Mouse (Mus musculus): ENCODE data around the gene A630023A22Rik. TPM values are rescaled to one million over a fixed set of nuclear protein-coding genes. Genes with fewer than 3 reads are reported as not detected.

Gene A630023A22Rik
- polyA plus RNA-seq, 1 experiment from 2014 or later, result not detected

DNA sequence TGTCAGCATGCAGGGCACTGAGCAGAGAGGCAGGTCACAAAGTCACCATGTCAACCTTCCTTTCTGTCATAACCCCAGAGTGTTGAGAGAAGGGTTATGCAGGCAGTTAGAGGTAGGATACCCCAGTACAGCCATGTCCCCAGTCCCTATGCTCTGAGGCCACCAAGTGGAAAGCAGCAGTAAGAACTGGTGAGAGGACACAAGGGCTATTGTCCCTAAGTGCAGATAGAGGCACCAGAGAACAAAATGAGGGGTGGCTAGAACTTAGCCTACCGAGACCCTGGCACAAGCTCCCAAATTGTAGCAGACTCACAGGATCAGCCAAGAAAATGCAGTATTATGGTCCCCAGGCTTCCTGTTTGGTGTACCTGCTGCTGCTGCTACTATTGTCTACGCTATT lies 85.6 kb downstream of the A630023A22Rik start:
- Histone ChIP-seq H3K4me3 (no peak overlapping the region), H3K4me2 (no peak overlapping the region), H3K9ac (no peak overlapping the region), H3K27ac (no peak overlapping the region), H3K27me3 (no peaks in the 10 kb centered on the region), H3K9me3 (no peaks in the 10 kb centered on the region), H3K4me1 (no peaks in the 10 kb centered on the region), H3K36me3 (no peaks in the 10 kb centered on the region)
- WGBS, result 84% methylated on average over 2 of the region's 2 CpGs
- ATAC-seq (ENCODE audit: insufficient number of reproducible peaks, insufficient read depth, low FRiP score, low TSS enrichment, low read depth), result no peak

DNA sequence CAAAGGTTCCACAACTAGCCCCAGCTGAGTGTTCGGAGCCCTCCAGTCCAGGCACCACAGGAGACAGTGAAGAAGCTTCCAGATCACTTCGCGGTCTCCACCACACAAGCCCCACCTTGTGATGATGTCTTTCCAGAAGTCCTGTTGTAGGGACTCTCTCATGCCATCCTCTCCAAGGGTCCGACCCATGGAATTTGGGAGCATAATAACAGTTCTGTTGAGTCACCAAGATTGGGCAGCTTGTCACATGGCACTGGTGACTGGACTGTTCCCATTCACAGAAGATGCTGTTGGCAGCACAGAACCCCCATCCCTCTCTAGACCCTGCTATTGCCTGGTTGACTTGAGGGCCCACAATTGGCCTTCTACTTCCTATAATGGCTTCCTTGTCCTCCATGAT lies 86.2 kb downstream of the A630023A22Rik start, which contains the start of gene Gm5460:
TSS of gene Gm5460 (plus strand) at position 378 of the 400 bp plus-strand sequence.
- no peaks in the 10 kb centered on the region for H3K9me3 ChIP-seq
- 92% methylated on average over 4 of the region's 4 CpGs for WGBS
- no peaks in the 10 kb centered on the region for H3K36me3 ChIP-seq
- H3K27me3 ChIP-seq, result no peaks in the 10 kb centered on the region
- H3K4me2 ChIP-seq, result no peak within 1 kb of the TSS
- H3K4me1 ChIP-seq, result no peaks in the 10 kb centered on the region
- H3K4me3 ChIP-seq, result no peak within 1 kb of the TSS
- H3K9ac ChIP-seq, result no peak within 1 kb of the TSS
- no peak for ATAC-seq (ENCODE audit: insufficient number of reproducible peaks, insufficient read depth, low FRiP score, low TSS enrichment, low read depth)
- no peak within 1 kb of the TSS for H3K27ac ChIP-seq

GRCm38 (mm10) chr14:34015063-34015462 lies 87.5 kb downstream of the A630023A22Rik start, which contains the start of gene Gm30083:
Gm30083 (minus strand) TSS chr14:34015182.
- Histone ChIP-seq H3K36me3 (no peaks in the 10 kb centered on the region), H3K9ac (no peak within 1 kb of the TSS), H3K27ac (no peak within 1 kb of the TSS), H3K4me3 (no peak within 1 kb of the TSS), H3K27me3 (no peaks in the 10 kb centered on the region), H3K4me1 (no peaks in the 10 kb centered on the region), H3K9me3 (no peaks in the 10 kb centered on the region), H3K4me2 (no peak within 1 kb of the TSS)
- WGBS, result 86% methylated on average over 3 of the region's 3 CpGs
- ATAC-seq (ENCODE audit: insufficient number of reproducible peaks, insufficient read depth, low FRiP score, low TSS enrichment, low read depth), result no peak

DNA sequence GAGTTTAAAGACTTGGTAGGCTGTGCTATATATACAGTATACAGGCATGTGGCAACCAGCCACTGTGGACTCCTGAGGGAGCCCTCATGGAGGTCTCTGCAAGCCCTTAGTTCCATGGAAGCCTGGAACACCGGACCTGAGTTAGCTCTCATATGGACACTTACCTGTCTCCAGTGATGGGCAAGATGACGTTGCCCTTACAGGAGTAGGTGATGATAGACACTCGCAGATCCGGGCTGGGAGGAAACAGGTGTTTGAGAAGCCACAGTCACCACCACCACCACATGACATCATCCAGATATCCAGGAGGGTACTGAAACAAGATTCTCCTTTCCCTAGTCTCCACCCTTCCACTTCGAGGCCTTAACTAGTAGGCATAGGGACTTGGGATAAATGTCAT lies 100.2 kb downstream of the A630023A22Rik start:
- Histone ChIP-seq H3K36me3 (no peaks in the 10 kb centered on the region), H3K4me2 (no peak overlapping the region), H3K4me1 (no peaks in the 10 kb centered on the region), H3K9ac (no peak overlapping the region), H3K27me3 (no peaks in the 10 kb centered on the region), H3K4me3 (no peak overlapping the region), H3K9me3 (no peaks in the 10 kb centered on the region), H3K27ac (no peak overlapping the region)
- 88% methylated on average over 5 of the region's 5 CpGs for WGBS
- no peak for ATAC-seq (ENCODE audit: insufficient number of reproducible peaks, insufficient read depth, low FRiP score, low TSS enrichment, low read depth)

GRCm38 (mm10) chr14:34001445-34001844 lies 101.1 kb downstream of the A630023A22Rik start:
- Histone ChIP-seq H3K9ac (no peak overlapping the region), H3K4me3 (no peak overlapping the region), H3K27me3 (no peaks in the 10 kb centered on the region), H3K36me3 (no peaks in the 10 kb centered on the region), H3K4me1 (no peaks in the 10 kb centered on the region), H3K27ac (no peak overlapping the region), H3K4me2 (no peak overlapping the region), H3K9me3 (no peaks in the 10 kb centered on the region)
- ATAC-seq (ENCODE audit: insufficient number of reproducible peaks, insufficient read depth, low FRiP score, low TSS enrichment, low read depth), result no peak

Other genes with a start within 250 kb of the A630023A22Rik start
- 21.2 and 22.1 TPM in 2 replicates for gene Gdf10, start 179.2 kb downstream of the A630023A22Rik start, polyA plus RNA-seq (2015; fragmentation: Nextera tagmentation; extraction: Ambion mirVana)
- gene Gdf2, start 161.7 kb downstream of the A630023A22Rik start, polyA plus RNA-seq (2015; fragmentation: Nextera tagmentation; extraction: Ambion mirVana), result 0.08 TPM in 2 replicates
- not detected in 2 replicates for gene Rbp3, start 148.8 kb downstream of the A630023A22Rik start, polyA plus RNA-seq (2015; fragmentation: Nextera tagmentation; extraction: Ambion mirVana)
- 0.32 and 0.77 TPM in 2 replicates for gene Zfp488, start 124.0 kb downstream of the A630023A22Rik start, polyA plus RNA-seq (2015; fragmentation: Nextera tagmentation; extraction: Ambion mirVana)
- not detected in 2 replicates for gene Gm30083, start 87.6 kb downstream of the A630023A22Rik start, polyA plus RNA-seq (2015; fragmentation: Nextera tagmentation; extraction: Ambion mirVana)
- not detected in 2 replicates for gene Gm5460, start 86.0 kb downstream of the A630023A22Rik start, polyA plus RNA-seq (2015; fragmentation: Nextera tagmentation; extraction: Ambion mirVana)
- gene Antxrl, start 50.0 kb downstream of the A630023A22Rik start, polyA plus RNA-seq (2015; fragmentation: Nextera tagmentation; extraction: Ambion mirVana), result not detected in 2 replicates
- gene Anxa8, start 16.8 kb downstream of the A630023A22Rik start, polyA plus RNA-seq (2015; fragmentation: Nextera tagmentation; extraction: Ambion mirVana), result 20.1 and 23.0 TPM in 2 replicates
- 0.66 and 0.69 TPM in 2 replicates for gene Npy4r, start 49.7 kb upstream of the A630023A22Rik start, polyA plus RNA-seq (2015; fragmentation: Nextera tagmentation; extraction: Ambion mirVana)
- 1.5 and 1.7 TPM in 2 replicates for gene Gprin2, start 98.9 kb upstream of the A630023A22Rik start, polyA plus RNA-seq (2015; fragmentation: Nextera tagmentation; extraction: Ambion mirVana)
- 0.30 and 0.66 TPM in 2 replicates for gene Syt15, start 116.8 kb upstream of the A630023A22Rik start, polyA plus RNA-seq (2015; fragmentation: Nextera tagmentation; extraction: Ambion mirVana)
- 15.8 and 19.4 TPM in 2 replicates for gene Shld2, start 207.7 kb upstream of the A630023A22Rik start, polyA plus RNA-seq (2015; fragmentation: Nextera tagmentation; extraction: Ambion mirVana)
- 85.6 and 85.8 TPM in 2 replicates for gene Glud1, start 208.0 kb upstream of the A630023A22Rik start, polyA plus RNA-seq (2015; fragmentation: Nextera tagmentation; extraction: Ambion mirVana)